Mouse (Mus musculus): ENCODE results near the gene Tk2. TPM values are rescaled to one million over a fixed set of nuclear protein-coding genes. Genes with fewer than 3 reads are reported as not detected.

Tk2 gene
- polyA plus RNA-seq, 1 experiment from 2014 or later = 21.7 TPM

DNA sequence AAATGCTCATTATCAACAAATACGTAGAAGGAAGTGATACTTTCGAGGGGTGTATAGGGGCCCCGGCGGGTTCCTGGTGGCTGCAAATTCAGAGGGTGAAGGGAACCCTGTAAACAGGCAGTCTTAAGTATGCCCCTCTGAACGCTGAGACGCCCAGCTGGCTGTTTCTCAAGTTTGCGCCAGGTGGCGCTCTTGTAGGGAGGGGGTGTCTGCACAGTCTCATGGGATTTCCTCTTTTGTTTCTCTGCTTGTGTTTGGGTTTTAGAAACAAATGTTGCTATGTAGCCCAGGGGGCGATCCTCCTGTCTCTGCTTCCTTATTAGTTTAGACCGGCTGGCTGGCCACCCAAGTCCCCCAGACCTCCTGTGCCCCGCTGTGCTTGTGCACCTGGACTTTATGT is 29.3 kb downstream of the Tk2 start:
- Histone ChIP-seq H3K9ac (0 out of 2 replicates have a peak overlapping the region, but pooled peaks have one; percentile 6), H3K36me3 (peaks cover 6% of the 10 kb centered on the region; the same call in 1 of the 2 replicates), H3K4me3 (no peak overlapping the region), H3K27ac (no peak overlapping the region), H3K27me3 (0 out of 2 replicates have a peak, but pooled peaks cover 6% of the 10 kb centered on the region), H3K4me1 (peaks cover 3% of the 10 kb centered on the region; the same call in 1 of the 2 replicates), H3K4me2 (no peak overlapping the region), H3K9me3 (peaks cover 3% of the 10 kb centered on the region; the same call in 1 of the 2 replicates)
- no peak for ATAC-seq (ENCODE audit: insufficient number of reproducible peaks, insufficient read depth, low FRiP score, low TSS enrichment, low read depth)
- 25% methylated on average over 11 of the region's 11 CpGs for WGBS

DNA sequence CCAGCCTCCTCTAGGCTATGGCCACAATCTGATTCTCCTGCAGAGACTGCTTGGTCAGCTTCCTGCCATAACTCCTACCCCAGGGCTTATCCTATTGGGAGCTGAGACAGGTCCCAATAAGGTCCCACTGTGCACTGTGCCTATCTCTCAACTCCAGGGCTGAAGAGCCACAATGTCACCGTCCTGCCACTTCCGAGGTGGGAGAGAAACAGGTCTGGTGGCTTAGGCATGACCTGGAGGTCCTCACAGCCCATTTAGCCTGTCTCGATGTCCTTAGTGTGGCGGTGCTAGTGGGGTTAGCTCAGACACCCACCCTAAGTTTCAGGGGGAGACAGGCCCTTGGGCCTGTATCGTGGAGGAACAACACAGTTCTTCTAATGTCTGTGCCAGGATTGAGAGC is 30.8 kb downstream of the Tk2 start:
- Histone ChIP-seq H3K9ac (no peak overlapping the region), H3K4me3 (no peak overlapping the region), H3K27me3 (peaks cover 6% of the 10 kb centered on the region; the same call in 1 of the 2 replicates), H3K36me3 (no peaks in the 10 kb centered on the region), H3K27ac (no peak overlapping the region), H3K4me1 (peaks cover 3% of the 10 kb centered on the region; the same call in 1 of the 2 replicates), H3K9me3 (no peaks in the 10 kb centered on the region), H3K4me2 (no peak overlapping the region)
- no peak for ATAC-seq (ENCODE audit: insufficient number of reproducible peaks, insufficient read depth, low FRiP score, low TSS enrichment, low read depth)
- 88% methylated on average over 5 of the region's 5 CpGs for WGBS

DNA sequence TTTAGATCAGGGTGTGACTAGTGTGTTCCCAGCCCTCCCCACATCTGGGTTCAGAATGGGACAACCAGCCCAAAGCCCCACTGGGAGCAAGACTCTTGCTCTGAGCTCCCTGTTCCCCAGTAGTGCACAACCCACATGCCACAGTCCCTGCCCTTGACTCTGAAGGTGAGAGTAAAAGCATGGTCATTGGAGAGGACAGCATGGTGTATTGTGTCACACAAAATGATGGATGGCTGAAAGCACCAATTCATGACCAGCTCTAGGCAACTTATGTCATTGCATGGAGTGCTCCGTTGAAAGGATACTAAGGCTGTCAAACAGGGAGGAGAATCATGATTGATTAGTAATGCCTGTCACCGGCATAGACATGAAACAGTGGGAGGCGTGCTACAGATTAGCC is 43.1 kb downstream of the Tk2 start:
- H3K4me3 ChIP-seq = no peak overlapping the region
- 63% methylated on average over 3 of the region's 3 CpGs for WGBS
- no peaks in the 10 kb centered on the region for H3K27me3 ChIP-seq
- no peaks in the 10 kb centered on the region for H3K36me3 ChIP-seq
- H3K4me1 ChIP-seq = no peaks in the 10 kb centered on the region
- no peak for ATAC-seq (ENCODE audit: insufficient number of reproducible peaks, insufficient read depth, low FRiP score, low TSS enrichment, low read depth)
- no peaks in the 10 kb centered on the region for H3K9me3 ChIP-seq
- H3K9ac ChIP-seq = no peak overlapping the region
- no peak overlapping the region for H3K4me2 ChIP-seq
- no peak overlapping the region for H3K27ac ChIP-seq

DNA sequence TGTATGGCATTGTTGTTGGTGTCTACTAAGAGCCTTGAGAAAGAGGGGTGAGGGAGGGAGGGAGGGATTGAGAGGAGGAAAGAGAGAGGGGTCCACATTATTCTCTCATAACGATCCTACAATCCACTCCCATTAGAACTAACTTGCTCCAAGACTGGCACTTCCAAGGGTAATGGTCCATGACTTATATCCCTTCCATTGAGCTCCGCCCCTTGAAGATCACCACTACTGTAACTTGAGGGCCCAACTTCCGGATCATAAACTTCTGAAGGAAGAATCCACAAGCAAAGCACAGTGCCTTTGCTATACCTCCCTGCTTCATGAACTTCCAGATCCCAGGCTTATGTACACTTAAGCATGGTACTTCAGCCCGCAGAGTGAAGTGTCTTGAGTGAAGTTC is 46.0 kb downstream of the Tk2 start:
- H3K36me3 ChIP-seq = no peaks in the 10 kb centered on the region
- WGBS = 93% methylated on average over 4 of the region's 4 CpGs
- no peaks in the 10 kb centered on the region for H3K4me1 ChIP-seq
- H3K9ac ChIP-seq = no peak overlapping the region
- no peak overlapping the region for H3K4me2 ChIP-seq
- no peaks in the 10 kb centered on the region for H3K9me3 ChIP-seq
- no peak overlapping the region for H3K4me3 ChIP-seq
- H3K27me3 ChIP-seq = no peaks in the 10 kb centered on the region
- ATAC-seq (ENCODE audit: insufficient number of reproducible peaks, insufficient read depth, low FRiP score, low TSS enrichment, low read depth) = no peak
- H3K27ac ChIP-seq = no peak overlapping the region

DNA sequence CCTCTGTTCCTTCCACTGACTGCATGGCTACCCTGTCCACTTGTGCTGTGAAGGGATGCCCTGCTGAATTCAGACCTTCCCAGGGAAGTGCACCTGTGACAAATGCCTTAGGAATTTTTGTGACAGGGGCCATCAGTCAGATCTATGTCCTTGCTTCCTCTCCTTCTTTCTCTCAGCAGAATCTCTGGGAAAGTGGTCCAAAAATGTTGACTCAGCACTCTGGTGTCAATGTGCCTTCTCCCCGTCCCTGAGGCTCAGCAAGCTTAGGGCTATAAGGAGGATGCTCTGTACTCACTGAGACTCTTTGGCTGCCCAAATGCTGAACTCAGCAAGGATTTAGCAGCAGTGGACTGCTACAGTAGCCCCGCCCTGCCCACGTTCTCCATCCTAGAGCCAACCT is 46.7 kb downstream of the Tk2 start:
- Histone ChIP-seq H3K27me3 (no peaks in the 10 kb centered on the region), H3K9me3 (no peaks in the 10 kb centered on the region), H3K9ac (no peak overlapping the region), H3K27ac (no peak overlapping the region), H3K4me1 (no peaks in the 10 kb centered on the region), H3K4me3 (no peak overlapping the region), H3K4me2 (no peak overlapping the region), H3K36me3 (no peaks in the 10 kb centered on the region)
- no peak for ATAC-seq (ENCODE audit: insufficient number of reproducible peaks, insufficient read depth, low FRiP score, low TSS enrichment, low read depth)
- WGBS = 76% methylated on average over 3 of the region's 3 CpGs

DNA sequence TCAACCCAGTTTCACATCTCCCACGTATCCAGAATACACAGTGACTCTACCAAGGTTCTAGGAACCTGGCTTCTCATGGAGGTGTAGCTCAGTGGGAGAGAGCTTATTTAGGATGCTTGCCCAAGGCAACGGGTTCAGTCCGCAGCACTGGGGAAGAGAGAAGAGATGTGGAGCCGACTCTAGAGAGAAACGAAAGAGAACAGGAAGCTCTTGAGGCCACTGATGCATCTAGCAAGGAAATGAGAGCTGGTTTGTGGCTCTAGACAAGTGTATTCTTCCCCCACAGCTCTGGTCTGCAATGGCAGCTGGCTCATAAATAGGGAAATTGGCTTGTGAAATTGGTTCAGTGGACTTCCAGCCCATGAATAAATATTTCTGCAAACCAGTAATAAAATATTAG is 48.6 kb downstream of the Tk2 start:
- Histone ChIP-seq H3K27me3 (no peaks in the 10 kb centered on the region), H3K4me3 (no peak overlapping the region), H3K4me1 (no peaks in the 10 kb centered on the region), H3K9ac (no peak overlapping the region), H3K36me3 (no peaks in the 10 kb centered on the region), H3K4me2 (no peak overlapping the region), H3K9me3 (no peaks in the 10 kb centered on the region), H3K27ac (no peak overlapping the region)
- ATAC-seq (ENCODE audit: insufficient number of reproducible peaks, insufficient read depth, low FRiP score, low TSS enrichment, low read depth) = no peak
- WGBS = 78% methylated on average over 5 of the region's 5 CpGs

DNA sequence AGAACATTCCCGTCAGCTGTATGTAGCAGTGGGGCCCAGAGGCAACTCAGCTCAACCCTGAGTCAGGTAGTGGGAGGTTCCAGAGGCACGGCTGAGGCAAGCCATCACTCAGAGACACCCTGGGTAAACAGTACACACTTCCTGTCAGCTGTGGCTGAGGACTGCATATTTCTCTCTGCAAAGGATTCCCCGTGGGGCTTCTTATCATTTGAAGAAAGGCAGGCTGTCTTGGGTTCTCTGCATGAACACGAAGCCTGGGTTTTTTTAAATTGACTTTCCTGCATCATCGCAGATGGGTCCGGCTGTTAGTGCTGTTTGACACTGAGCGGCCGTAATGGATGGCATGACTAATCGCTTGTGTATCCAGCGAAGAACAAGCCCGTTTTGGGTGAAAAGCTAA is 56.9 kb downstream of the Tk2 start:
- Histone ChIP-seq H3K36me3 (no peaks in the 10 kb centered on the region), H3K9me3 (no peaks in the 10 kb centered on the region), H3K27me3 (no peaks in the 10 kb centered on the region), H3K27ac (no peak overlapping the region), H3K4me1 (0 out of 2 replicates have a peak, but pooled peaks cover 4% of the 10 kb centered on the region), H3K4me2 (no peak overlapping the region), H3K9ac (no peak overlapping the region), H3K4me3 (no peak overlapping the region)
- ATAC-seq (ENCODE audit: insufficient number of reproducible peaks, insufficient read depth, low FRiP score, low TSS enrichment, low read depth) = no peak
- WGBS = 26% methylated on average over 11 of the region's 11 CpGs

DNA sequence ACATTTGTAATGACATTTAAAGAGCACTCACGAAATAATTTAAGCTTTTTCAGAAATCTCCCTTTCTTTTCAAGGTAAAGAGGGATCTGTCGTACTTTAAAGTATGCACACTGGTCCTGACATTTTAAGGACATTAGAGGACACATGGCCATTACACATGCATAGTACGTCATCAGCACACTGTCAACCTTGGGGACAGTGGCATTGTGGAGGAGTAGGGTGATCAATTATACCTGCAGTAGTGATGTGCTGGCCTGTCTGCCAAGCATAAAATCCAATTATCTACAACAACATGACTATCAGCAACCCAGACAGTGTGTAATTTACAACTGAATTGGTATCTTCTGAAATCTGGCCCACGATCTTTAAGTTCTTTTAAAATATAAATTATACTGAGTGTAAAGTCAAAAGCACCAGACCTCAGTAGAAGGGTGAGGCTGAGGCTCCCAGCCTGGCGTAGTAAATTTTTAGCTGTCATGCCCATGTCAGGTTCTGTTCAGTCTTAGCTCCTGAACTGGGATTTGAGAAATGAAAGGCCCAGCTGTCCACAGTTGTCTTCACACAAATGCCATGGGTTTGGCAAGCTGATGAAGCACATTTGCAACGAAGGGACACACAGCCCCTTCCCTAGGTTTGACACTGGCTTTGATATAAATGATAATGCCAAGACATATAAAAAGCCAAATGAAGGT is 57.4 kb downstream of the Tk2 start:
- Histone ChIP-seq H3K9me3 (no peaks in the 10 kb centered on the region), H3K4me1 (0 out of 2 replicates have a peak, but pooled peaks cover 4% of the 10 kb centered on the region), H3K4me2 (no peak overlapping the region), H3K27ac (no peak overlapping the region), H3K27me3 (no peaks in the 10 kb centered on the region), H3K4me3 (no peak overlapping the region), H3K9ac (no peak overlapping the region), H3K36me3 (no peaks in the 10 kb centered on the region)
- 73% methylated on average over 6 of the region's 6 CpGs for WGBS
- no peak for ATAC-seq (ENCODE audit: insufficient number of reproducible peaks, insufficient read depth, low FRiP score, low TSS enrichment, low read depth)

DNA sequence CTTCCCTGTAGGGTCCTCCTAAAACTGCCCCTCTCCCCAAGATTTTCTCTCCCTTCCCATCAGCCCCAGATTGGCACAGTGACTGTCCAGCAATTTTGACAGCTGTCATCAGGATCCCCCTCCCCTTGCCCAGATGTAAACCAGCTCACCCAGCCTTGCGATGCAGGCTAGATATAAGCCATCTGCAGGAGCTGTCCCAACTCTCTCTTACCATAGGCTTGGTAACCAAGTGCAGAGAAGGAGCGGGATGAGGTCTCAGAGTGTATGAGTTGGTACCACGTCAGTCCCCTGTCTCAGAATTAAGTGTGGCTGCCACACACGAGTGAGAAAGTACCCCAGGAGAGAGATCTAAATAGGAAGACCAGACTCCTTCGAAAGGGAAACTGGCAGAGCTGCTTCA is 59.9 kb downstream of the Tk2 start:
- Histone ChIP-seq H3K4me1 (0 out of 2 replicates have a peak, but pooled peaks cover 7% of the 10 kb centered on the region), H3K4me2 (no peak overlapping the region), H3K36me3 (no peaks in the 10 kb centered on the region), H3K9ac (no peak overlapping the region), H3K27ac (no peak overlapping the region), H3K9me3 (no peaks in the 10 kb centered on the region), H3K27me3 (no peaks in the 10 kb centered on the region), H3K4me3 (no peak overlapping the region)
- WGBS = 65% methylated on average over 5 of the region's 5 CpGs
- no peak for ATAC-seq (ENCODE audit: insufficient number of reproducible peaks, insufficient read depth, low FRiP score, low TSS enrichment, low read depth)

DNA sequence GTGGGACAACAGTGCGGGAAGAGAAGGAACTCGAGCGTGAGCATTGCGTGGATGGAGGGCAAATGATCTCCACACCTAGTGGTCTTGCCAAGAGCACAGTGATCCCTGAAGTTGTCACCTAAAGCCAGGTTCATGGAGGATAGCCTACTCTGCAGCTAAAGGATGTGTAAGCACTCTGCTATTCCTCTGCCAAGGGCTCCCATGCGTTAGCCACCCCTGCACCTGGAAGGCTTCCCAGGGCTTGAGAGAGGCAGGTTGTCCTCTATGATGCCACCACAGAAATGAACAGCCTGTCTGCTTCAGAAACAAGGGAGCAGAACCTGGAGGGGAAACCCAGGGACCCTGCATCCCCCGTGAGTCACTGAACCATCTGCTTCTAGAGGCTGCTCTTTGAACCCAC is 60.7 kb downstream of the Tk2 start:
- 87% methylated on average over 6 of the region's 6 CpGs for WGBS
- no peaks in the 10 kb centered on the region for H3K9me3 ChIP-seq
- ATAC-seq (ENCODE audit: insufficient number of reproducible peaks, insufficient read depth, low FRiP score, low TSS enrichment, low read depth) = no peak

DNA sequence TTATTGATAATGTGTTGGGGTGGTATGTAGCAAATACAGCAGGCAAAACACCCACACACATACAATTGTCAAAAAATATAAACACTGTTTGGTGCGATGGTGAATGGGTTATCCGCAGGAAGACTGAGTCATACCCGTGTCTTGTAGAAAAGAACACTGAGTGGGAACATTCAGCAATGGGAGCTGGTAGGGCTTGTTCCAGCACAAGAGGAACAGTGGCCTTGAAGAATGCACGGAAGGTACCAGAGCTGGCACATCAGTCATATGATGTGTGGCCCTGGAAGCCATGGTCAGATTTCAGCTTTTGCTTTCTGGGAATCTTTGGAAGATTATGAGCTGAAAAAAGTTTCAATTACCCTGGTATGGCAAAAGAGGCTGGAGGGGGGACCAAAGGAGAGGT is 61.5 kb downstream of the Tk2 start:
- 89% methylated on average over 4 of the region's 4 CpGs for WGBS
- H3K27ac ChIP-seq = no peak overlapping the region
- no peak overlapping the region for H3K9ac ChIP-seq
- no peaks in the 10 kb centered on the region for H3K27me3 ChIP-seq
- H3K4me1 ChIP-seq = 0 out of 2 replicates have a peak, but pooled peaks cover 7% of the 10 kb centered on the region
- H3K9me3 ChIP-seq = no peaks in the 10 kb centered on the region
- H3K36me3 ChIP-seq = no peaks in the 10 kb centered on the region
- H3K4me2 ChIP-seq = no peak overlapping the region
- no peak overlapping the region for H3K4me3 ChIP-seq
- ATAC-seq (ENCODE audit: insufficient number of reproducible peaks, insufficient read depth, low FRiP score, low TSS enrichment, low read depth) = no peak

More for the DNA sequence above, 60.7 kb downstream of the Tk2 start:
- H3K36me3 ChIP-seq = no peaks in the 10 kb centered on the region
- H3K4me2 ChIP-seq = no peak overlapping the region
- H3K27ac ChIP-seq = no peak overlapping the region
- no peaks in the 10 kb centered on the region for H3K27me3 ChIP-seq
- H3K9ac ChIP-seq = no peak overlapping the region
- H3K4me1 ChIP-seq = 0 out of 2 replicates have a peak, but pooled peaks cover 7% of the 10 kb centered on the region
- no peak overlapping the region for H3K4me3 ChIP-seq

DNA sequence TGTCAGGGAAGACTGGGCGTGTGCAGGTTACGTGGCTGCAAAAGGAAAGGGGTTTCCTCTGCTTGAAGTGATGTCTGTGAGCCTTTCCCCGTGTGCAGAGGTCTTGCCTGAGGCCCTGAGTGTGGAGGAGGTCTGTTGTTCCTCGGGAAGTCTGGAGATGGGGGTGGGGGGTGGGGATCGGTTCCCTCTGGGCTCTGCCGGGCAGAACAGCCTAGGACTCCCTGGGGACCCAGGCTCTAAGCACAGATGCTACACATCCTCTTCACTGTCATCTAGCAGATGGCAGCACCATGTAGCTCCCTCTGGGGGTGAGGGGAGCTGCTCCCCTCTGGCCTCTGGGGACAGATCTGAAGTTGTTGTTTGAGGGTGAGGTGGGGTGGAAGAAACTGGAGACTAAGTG is 63.5 kb downstream of the Tk2 start:
- Histone ChIP-seq H3K9me3 (no peaks in the 10 kb centered on the region), H3K4me3 (no peak overlapping the region), H3K4me1 (0 out of 2 replicates have a peak, but pooled peaks cover 3% of the 10 kb centered on the region), H3K27me3 (no peaks in the 10 kb centered on the region), H3K36me3 (no peaks in the 10 kb centered on the region), H3K4me2 (no peak overlapping the region), H3K27ac (no peak overlapping the region), H3K9ac (no peak overlapping the region)
- WGBS = 14% methylated on average over 6 of the region's 6 CpGs
- ATAC-seq (ENCODE audit: insufficient number of reproducible peaks, insufficient read depth, low FRiP score, low TSS enrichment, low read depth) = no peak

Measured in embryonic facial prominence, embryonic 13.5 days (tissue).